Mouse (Mus musculus) lung, embryonic 14.5 days (tissue): ENCODE measurements at regions not wholly inside any gene's neighbourhood (a gene's known extent, or its start where the extent isn't known, plus 50 kb on each side); places are given as distances from the start of the nearest gene placed in this dataset.

Experiments used
- ATAC-seq: fragments of 200-750 bp; cut with Nextera tagmentation; 2 replicates; pipeline ENCODE4 v1.8.0; 2017; ENCODE audit warnings: mild to moderate bottlenecking, moderate TSS enrichment, moderate library complexity; ENCODE audit not compliant: insufficient read depth
- DNase-seq: peaks from one replicate; pipeline ENCODE4 v3.0.0-alpha.2; 2015
- H3K27ac ChIP-seq: fragments of 300-500 bp; sonication (generic); 2 replicates; pipeline ENCODE4 v1.5.1; 2014; ENCODE audit warnings: low read depth, mild to moderate bottlenecking, moderate library complexity
- H3K27me3 ChIP-seq: fragments of 300-500 bp; sonication (generic); 2 replicates; pipeline ENCODE4 v1.6.1; 2014; ENCODE audit warnings: low read length, control low read depth; ENCODE audit not compliant: insufficient read depth
- H3K36me3 ChIP-seq: fragments of 300-500 bp; sonication (generic); 2 replicates; pipeline ENCODE4 v1.6.1; 2014; ENCODE audit warnings: control low read depth; ENCODE audit not compliant: insufficient read depth
- H3K4me1 ChIP-seq: fragments of 300-500 bp; sonication (generic); 2 replicates; pipeline ENCODE4 v1.6.1; 2014; ENCODE audit warnings: antibody characterized with exemption, control low read depth; ENCODE audit not compliant: insufficient read depth
- H3K4me2 ChIP-seq: fragments of 300-500 bp; sonication (generic); 2 replicates; pipeline ENCODE4 v1.6.1; 2014; ENCODE audit warnings: mild to moderate bottlenecking
- H3K4me3 ChIP-seq: fragments of 300-500 bp; sonication (generic); 2 replicates; pipeline ENCODE4 v1.5.1; 2014; ENCODE audit warnings: low read depth, low read length
- H3K9ac ChIP-seq: fragments of 300-500 bp; sonication (generic); 2 replicates; pipeline ENCODE4 v1.6.1; 2014
- H3K9me3 ChIP-seq: fragments of 300-500 bp; sonication (generic); 2 replicates; pipeline ENCODE4 v1.6.1; 2016; ENCODE audit warnings: low read depth, low read length, control low read depth
- CTCF ChIP-seq: IDR thresholded peaks from 2 replicates; pipeline ENCODE4 v1.5.1; 2016; ENCODE audit warnings: antibody characterized with exemption, low read depth
- WGBS: fragments of 180-500 bp; shearing (Covaris S2); extraction: QIAGEN DNeasy Blood & Tissue Kit; methylation state at CpG from one replicate; pipeline ENCODE4 v1.1.7; 2014; 5-methylcytosine and 5-hydroxymethylcytosine counted together

DNA sequence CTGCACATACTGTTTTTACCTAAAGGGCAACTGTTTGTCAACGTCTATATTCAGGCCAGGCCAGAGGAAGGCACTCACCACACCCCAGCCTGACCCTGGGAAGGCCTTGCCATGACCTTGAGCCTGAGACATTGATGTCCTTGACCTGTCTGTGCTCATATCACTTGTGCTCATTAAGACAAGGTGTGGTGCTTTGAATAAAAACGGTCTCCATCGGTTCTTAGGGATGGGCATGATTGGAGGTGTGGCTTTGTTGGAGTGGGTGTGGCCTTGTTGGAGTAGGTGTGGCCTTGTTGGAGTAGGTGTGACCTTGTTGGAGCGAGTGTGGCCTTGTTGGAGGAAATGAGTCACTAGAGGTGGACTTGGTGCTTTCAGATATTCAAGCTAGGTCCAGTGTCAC, 52.8 kb upstream of the 1700024P04Rik start:
- no peak for TF ChIP-seq CTCF
- H3K4me1 ChIP-seq, result no peaks in the 10 kb centered on the region
- no peak overlapping the region for H3K4me2 ChIP-seq
- ATAC-seq (no peak), DNase-seq (no peak)
- 95% methylated on average over 4 of the region's 4 CpGs for WGBS
- no peaks in the 10 kb centered on the region for H3K27me3 ChIP-seq
- no peaks in the 10 kb centered on the region for H3K9me3 ChIP-seq
- no peak overlapping the region for H3K9ac ChIP-seq
- H3K27ac ChIP-seq, result no peak overlapping the region
- no peaks in the 10 kb centered on the region for H3K36me3 ChIP-seq
- no peak overlapping the region for H3K4me3 ChIP-seq
